Mouse (Mus musculus): ENCODE data around the gene A4gnt.

- TF ChIP-seq CTCF (IDR thresholded peaks at IDR 0.05; ENCODE audit: borderline replicate concordance, insufficient read depth, low read length): no peak
- TF ChIP-seq POLR2A (IDR thresholded peaks at IDR 0.05; ENCODE audit: low read depth, low read length): no peak
These were observed 7.4 kb downstream of the A4gnt start for GRCm38 (mm10) chr9:99619688-99620087.

All from embryonic fibroblast, embryonic 13.5 days (primary cell).